Mouse (Mus musculus): Measurements from ENCODE around the gene Orai2. TPM values are rescaled to one million over a fixed set of nuclear protein-coding genes. Genes with fewer than 3 reads are reported as not detected.
A peak's percentile ranks its signal among the peaks of the same experiment; 100 is the strongest.
"Not testable (repeated sequence)": the region's sequence is repeated elsewhere in the genome, so short reads cannot be mapped to it uniquely, and the experiment has no call there.

The Orai2 gene
- total and polyA plus RNA-seq, 3 experiments: 7.3 to 8.8 (median 7.4) TPM

- TF ChIP-seq ELF1 (IDR thresholded peaks at IDR 0.05; ENCODE audit: low read depth, low read length): peak; percentile 97
These were observed 54.4 kb downstream of the Orai2 start, which contains the start of gene Polr2j (continued) for GRCm38 (mm10) chr5:136115891-136116783.

- dilution Hi-C loops (cut with MboI; ENCODE audit: extremely low pct_ligation_motif_present, extremely low pct_unique_long_range_greater_than_20kb, low sequenced_read_pairs); DNase-seq (ENCODE audit: extremely low read depth); H3K9ac ChIP-seq (ENCODE audit: insufficient read depth, low read depth); H3K4me2 ChIP-seq (ENCODE audit: insufficient read depth, low read depth, poor library complexity, severe bottlenecking); H3K27ac ChIP-seq (ENCODE audit: insufficient read depth, low read depth); H3K9me3 ChIP-seq (replicated peaks; ENCODE audit: low read length); H3K4me3 ChIP-seq (replicated peaks in 1 of 3; ENCODE audit: low read depth in 2 of 3, low read length in 2 of 3, poor library complexity in 1 of 3); H3K36me3 ChIP-seq (replicated peaks in 1 of 2; ENCODE audit: control insufficient read depth in 1 of 2, insufficient read depth in 1 of 2, low read length in 1 of 2); H3K27me3 ChIP-seq (replicated peaks); in situ Hi-C loops (cut with MboI; ENCODE audit: low pct_ligation_motif_present, low pct_unique_long_range_greater_than_20kb, low sequenced_read_pairs): not testable (repeated sequence)
- H3K79me2 ChIP-seq (replicated peaks; ENCODE audit: control insufficient read depth, extremely low read depth, insufficient read depth, poor library complexity, severe bottlenecking): peaks cover 16% of the 10 kb centered on the region
- H3K4me1 ChIP-seq (ENCODE audit: control insufficient read depth in 1 of 2, insufficient read depth in 2 of 2): peaks cover 12 to 29% of the 10 kb centered on the region in 2 experiments; a peak in 3 of 4 replicates
These were observed 57.0 kb downstream of the Orai2 start for GRCm38 (mm10) chr5:136113546-136113945.

GRCm38 (mm10) chr5:136109042-136109441, 61.5 kb downstream of the Orai2 start:
- peaks cover 2 to 9% of the 10 kb centered on the region in 2 experiments; a peak in 3 of 4 replicates for H3K4me1 ChIP-seq (ENCODE audit: control insufficient read depth in 1 of 2, insufficient read depth in 2 of 2)
- H3K27ac ChIP-seq (ENCODE audit: insufficient read depth, low read depth): no peak overlapping the region
- H3K79me2 ChIP-seq (replicated peaks; ENCODE audit: control insufficient read depth, extremely low read depth, insufficient read depth, poor library complexity, severe bottlenecking): no peaks in the 10 kb centered on the region
- TF ChIP-seq ETS1 (conservative IDR thresholded peaks at IDR 0.05; ENCODE audit: low read depth, low read length) (no peak), MAFK (IDR thresholded peaks at IDR 0.05; ENCODE audit: insufficient replicate concordance, low read length) (peak; percentile 66; the same call in 1 of the 2 replicates)
- peaks cover 34% of the 10 kb centered on the region for H3K27me3 ChIP-seq (replicated peaks)
- H3K36me3 ChIP-seq (replicated peaks in 1 of 2; ENCODE audit: control insufficient read depth in 1 of 2, insufficient read depth in 1 of 2, low read length in 1 of 2): no peaks in the 10 kb centered on the region
- no peak overlapping the region for H3K4me3 ChIP-seq (replicated peaks in 1 of 3; ENCODE audit: low read depth in 2 of 3, low read length in 2 of 3, poor library complexity in 1 of 3)
- in situ Hi-C loops (cut with MboI; ENCODE audit: low pct_ligation_motif_present, low pct_unique_long_range_greater_than_20kb, low sequenced_read_pairs) (no loop called here), dilution Hi-C loops (cut with MboI; ENCODE audit: extremely low pct_ligation_motif_present, extremely low pct_unique_long_range_greater_than_20kb, low sequenced_read_pairs) (no loop called here)
- no peak for DNase-seq (ENCODE audit: extremely low read depth)
- no peak overlapping the region for H3K4me2 ChIP-seq (ENCODE audit: insufficient read depth, low read depth, poor library complexity, severe bottlenecking)
- H3K9ac ChIP-seq (ENCODE audit: insufficient read depth, low read depth): no peak overlapping the region
- H3K9me3 ChIP-seq (replicated peaks; ENCODE audit: low read length): peaks cover 9% of the 10 kb centered on the region

- H3K4me1 ChIP-seq (ENCODE audit: control insufficient read depth in 1 of 2, insufficient read depth in 2 of 2): peaks cover 2 to 9% of the 10 kb centered on the region in 2 experiments; a peak in 3 of 4 replicates
- DNase-seq (ENCODE audit: extremely low read depth): no peak
- H3K27ac ChIP-seq (ENCODE audit: insufficient read depth, low read depth): no peak overlapping the region
- H3K4me2 ChIP-seq (ENCODE audit: insufficient read depth, low read depth, poor library complexity, severe bottlenecking): no peak overlapping the region
- no peak for TF ChIP-seq MAZ (IDR thresholded peaks at IDR 0.05; ENCODE audit: low read depth, low read length)
- TF ChIP-seq NRF1 (IDR thresholded peaks at IDR 0.05; ENCODE audit: low read depth, low read length): no peak
- no peak for TF ChIP-seq HCFC1 (IDR thresholded peaks at IDR 0.05; ENCODE audit: low read depth, low read length)
- TF ChIP-seq MYC (IDR thresholded peaks at IDR 0.05; ENCODE audit: low read depth, low read length): no peak
- no peak for TF ChIP-seq KAT2A (IDR thresholded peaks at IDR 0.05; ENCODE audit: insufficient replicate concordance, low read length)
- TF ChIP-seq CHD2 (IDR thresholded peaks at IDR 0.05; ENCODE audit: low read length): no peak
- TF ChIP-seq TCF12 (IDR thresholded peaks at IDR 0.05; ENCODE audit: low read depth, low read length): no peak
- no peak for TF ChIP-seq MAX (IDR thresholded peaks at IDR 0.05; ENCODE audit: low read length)
- no peak for TF ChIP-seq EP300 (IDR thresholded peaks at IDR 0.05; ENCODE audit: low read length)
- no peak for TF ChIP-seq SMC3 (IDR thresholded peaks at IDR 0.05; ENCODE audit: low read depth, low read length)
- no peak for TF ChIP-seq ZMIZ1 (IDR thresholded peaks at IDR 0.05; ENCODE audit: low read depth, low read length)
- no peak for TF ChIP-seq ETS1 (conservative IDR thresholded peaks at IDR 0.05; ENCODE audit: low read depth, low read length)
- TF ChIP-seq ELF1 (IDR thresholded peaks at IDR 0.05; ENCODE audit: low read depth, low read length): no peak
- TF ChIP-seq ZC3H11A (IDR thresholded peaks at IDR 0.05; ENCODE audit: low read depth, low read length): no peak
- TF ChIP-seq E2F4 (IDR thresholded peaks at IDR 0.05; ENCODE audit: insufficient replicate concordance, low read depth, low read length): no peak
- no peak for TF ChIP-seq GABPA (IDR thresholded peaks at IDR 0.05; ENCODE audit: insufficient replicate concordance, low read depth, low read length)
- TF ChIP-seq JUN (IDR thresholded peaks at IDR 0.05; ENCODE audit: insufficient read depth, low read depth, low read length): no peak
- no peak for TF ChIP-seq USF1 (IDR thresholded peaks at IDR 0.05; ENCODE audit: low read depth, low read length)
- no peak for TF ChIP-seq RAD21 (IDR thresholded peaks at IDR 0.05; ENCODE audit: low read depth, low read length)
- TF ChIP-seq TBP (conservative IDR thresholded peaks at IDR 0.05; ENCODE audit: low read depth, low read length): no peak
- in situ Hi-C loops (cut with MboI; ENCODE audit: low pct_ligation_motif_present, low pct_unique_long_range_greater_than_20kb, low sequenced_read_pairs): no loop called here
- peaks cover 39% of the 10 kb centered on the region for H3K27me3 ChIP-seq (replicated peaks)
- peaks cover 9% of the 10 kb centered on the region for H3K9me3 ChIP-seq (replicated peaks; ENCODE audit: low read length)
- no peak overlapping the region for H3K9ac ChIP-seq (ENCODE audit: insufficient read depth, low read depth)
- no peaks in the 10 kb centered on the region for H3K36me3 ChIP-seq (replicated peaks in 1 of 2; ENCODE audit: control insufficient read depth in 1 of 2, insufficient read depth in 1 of 2, low read length in 1 of 2)
- H3K4me3 ChIP-seq (replicated peaks in 1 of 3; ENCODE audit: low read depth in 2 of 3, low read length in 2 of 3, poor library complexity in 1 of 3): no peak overlapping the region
- dilution Hi-C loops (cut with MboI; ENCODE audit: extremely low pct_ligation_motif_present, extremely low pct_unique_long_range_greater_than_20kb, low sequenced_read_pairs): no loop called here
- no peaks in the 10 kb centered on the region for H3K79me2 ChIP-seq (replicated peaks; ENCODE audit: control insufficient read depth, extremely low read depth, insufficient read depth, poor library complexity, severe bottlenecking)
These were observed 62.0 kb downstream of the Orai2 start for GRCm38 (mm10) chr5:136108486-136108885.

Data from CH12.LX (cell line).